Mouse (Mus musculus) ES-E14 (cell line): ENCODE results near the gene Sipa1l2.

ENCODE experiments used
- HCFC1 ChIP-seq: IDR thresholded peaks from 2 replicates; pipeline ENCODE4 v1.6.1; 2012; ENCODE audit warnings: low read length, inconsistent platforms, borderline replicate concordance; ENCODE audit not compliant: insufficient read depth
- ZC3H11A ChIP-seq: IDR thresholded peaks from 2 replicates; pipeline ENCODE4 v1.6.1; 2012; ENCODE audit warnings: low read depth, mild to moderate bottlenecking, inconsistent platforms, low read length, borderline replicate concordance

DNA sequence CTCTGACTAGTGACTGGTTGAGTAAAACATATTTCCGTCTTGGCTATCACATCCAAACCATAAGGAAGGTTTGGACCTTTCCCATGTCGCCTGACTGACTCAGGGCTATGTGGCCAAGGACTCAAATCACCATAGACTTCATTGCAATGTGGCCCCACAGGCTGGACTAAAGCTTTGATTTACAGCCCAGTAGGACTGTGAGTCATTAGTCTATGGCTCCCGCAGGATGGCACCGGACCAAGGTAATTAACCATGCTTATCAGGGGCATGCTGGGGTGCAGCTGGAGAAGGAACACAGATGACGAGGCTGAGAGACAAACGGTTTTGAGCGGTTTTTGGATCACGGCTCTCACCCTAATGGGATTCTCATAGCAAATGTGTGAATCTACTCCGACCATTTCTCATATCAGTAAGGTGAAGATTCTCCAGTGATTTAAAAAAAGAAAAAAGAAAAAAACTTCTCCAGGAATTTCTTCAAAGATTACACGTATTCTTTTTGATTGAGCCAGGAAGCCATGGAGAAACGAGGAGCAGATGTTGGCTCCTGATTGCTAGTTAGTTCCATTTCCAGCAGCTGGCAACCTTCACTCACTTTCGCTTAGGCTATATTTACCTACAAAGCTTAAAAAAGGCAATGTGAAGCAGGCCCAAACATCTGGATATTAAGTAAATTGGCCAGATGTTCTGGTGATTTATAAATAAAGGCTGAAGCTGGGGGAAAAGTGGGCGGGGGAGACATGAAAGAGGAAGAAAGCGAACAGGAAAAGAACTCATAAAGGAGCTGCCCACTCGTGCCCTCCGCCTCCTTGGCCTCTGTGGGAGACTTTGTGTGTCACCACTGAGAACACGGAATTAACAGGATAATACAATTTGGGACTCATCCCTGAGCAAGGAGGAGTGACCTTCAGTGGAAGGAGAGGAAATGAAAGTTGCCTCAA, 26.2 kb upstream of the Sipa1l2 start:
- TF ChIP-seq ZC3H11A (no peak), HCFC1 (no peak)
